Mouse (Mus musculus) ES-Bruce4 (cell line): ENCODE data around the gene Rufy1.

Experiments used
- CTCF ChIP-seq: IDR thresholded peaks from one replicate; pipeline ENCODE4 v1.8.1; 2011; ENCODE audit warnings: low read depth, low read length
- EP300 ChIP-seq: IDR thresholded peaks from 2 replicates; pipeline ENCODE4 v1.6.1; 2011; ENCODE audit warnings: low read depth, low read length; ENCODE audit not compliant: insufficient read depth
- POLR2A ChIP-seq: IDR thresholded peaks from one replicate; pipeline ENCODE4 v1.8.1; 2011; ENCODE audit warnings: low read length; ENCODE audit not compliant: insufficient read depth

DNA sequence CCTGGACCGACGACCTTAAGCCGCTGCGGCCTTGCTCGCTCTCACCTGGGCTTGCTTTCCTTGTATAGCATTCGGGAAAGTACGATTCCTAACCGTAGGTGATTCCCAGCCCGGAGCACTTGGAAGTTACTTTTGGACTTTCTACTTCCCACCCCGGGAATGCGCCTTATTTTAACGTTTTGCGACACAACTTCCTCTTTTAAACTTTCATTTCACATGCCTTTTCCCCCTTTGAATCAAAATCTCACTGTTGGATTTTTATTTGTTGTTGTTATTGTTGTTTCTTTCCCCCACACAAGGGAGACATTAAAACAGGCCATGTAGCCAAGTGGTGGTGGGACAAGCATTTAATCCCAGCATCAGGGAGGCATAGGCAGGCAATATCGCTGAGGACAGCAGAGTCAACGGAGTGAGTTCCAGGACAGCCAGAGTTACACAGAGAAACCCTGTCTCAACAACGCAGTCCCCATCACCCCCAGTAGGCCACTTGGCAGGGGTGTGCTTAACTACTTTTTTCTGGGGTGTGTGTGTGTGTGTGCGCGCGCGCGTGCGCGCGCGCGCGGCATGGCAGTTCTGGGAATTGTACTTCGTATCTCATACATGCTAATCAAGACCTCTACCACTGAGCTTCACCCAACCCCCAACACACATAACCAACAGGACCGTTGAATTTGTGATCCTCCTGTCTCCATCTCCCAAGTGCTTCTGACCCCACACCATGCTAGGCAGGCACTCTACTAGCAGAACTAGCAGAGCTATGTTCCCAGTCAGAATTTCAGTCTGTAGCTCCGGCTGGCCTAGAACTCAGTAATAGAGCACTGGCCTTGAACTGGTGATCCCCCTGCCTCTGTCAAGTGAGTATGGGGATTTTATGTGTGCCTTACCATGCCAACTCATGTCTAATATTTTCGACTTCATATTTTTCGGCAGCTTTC, 476 bp upstream of the Rufy1 start:
- TF ChIP-seq CTCF (no peak), EP300 (no peak), POLR2A (no peak)
